Mouse (Mus musculus) hindbrain, postnatal 0 days (tissue): ENCODE results near the gene Aldh1a2. TPM values are rescaled to one million over a fixed set of nuclear protein-coding genes. Genes with fewer than 3 reads are reported as not detected.
A peak's percentile ranks its signal among the peaks of the same experiment; 100 is the strongest.

Source experiments
- ATAC-seq: fragments of 200-750 bp; cut with Nextera tagmentation; 2 replicates; pipeline ENCODE4 v1.8.0; 2017; ENCODE audit warnings: mild to moderate bottlenecking, moderate TSS enrichment, moderate library complexity
- DNase-seq: peaks from one replicate; pipeline ENCODE4 v3.0.0-alpha.2; 2015; ENCODE audit warnings: low spot score
- H3K27ac ChIP-seq: fragments of 300-500 bp; sonication (generic); 2 replicates; pipeline ENCODE4 v1.5.1; 2014; ENCODE audit warnings: mild to moderate bottlenecking
- H3K27me3 ChIP-seq: fragments of 300-500 bp; sonication (generic); 2 replicates; pipeline ENCODE4 v1.6.1; 2014; ENCODE audit warnings: low read length, mixed read lengths; ENCODE audit not compliant: insufficient read depth
- H3K36me3 ChIP-seq: fragments of 300-500 bp; sonication (generic); 2 replicates; pipeline ENCODE4 v1.6.1; 2014; ENCODE audit warnings: low read length, mixed read lengths; ENCODE audit not compliant: insufficient read depth
- H3K4me1 ChIP-seq: fragments of 300-500 bp; sonication (generic); 2 replicates; pipeline ENCODE4 v1.6.1; 2014; ENCODE audit warnings: antibody characterized with exemption, low read length, mixed read lengths; ENCODE audit not compliant: insufficient read depth
- H3K4me2 ChIP-seq: fragments of 300-500 bp; sonication (generic); 2 replicates; pipeline ENCODE4 v1.6.1; 2014; ENCODE audit warnings: low read depth, mild to moderate bottlenecking, low read length, moderate library complexity, mixed read lengths
- H3K4me3 ChIP-seq: fragments of 300-500 bp; sonication (generic); 2 replicates; pipeline ENCODE4 v1.5.1; 2014; ENCODE audit warnings: low read length
- H3K9ac ChIP-seq: fragments of 300-500 bp; sonication (generic); replicated peaks from 2 replicates; pipeline ENCODE4 v1.6.1; 2014; ENCODE audit warnings: mild to moderate bottlenecking, low read length, moderate library complexity, mixed read lengths
- H3K9me3 ChIP-seq: fragments of 300-500 bp; sonication (generic); 2 replicates; pipeline ENCODE4 v1.6.1; 2016; ENCODE audit warnings: low read length, mixed read lengths
- CTCF ChIP-seq: IDR thresholded peaks from 2 replicates; pipeline ENCODE4 v1.5.1; 2016; ENCODE audit warnings: antibody characterized with exemption, control low read depth, low read depth
- WGBS: fragments of 180-500 bp; shearing (Covaris S2); extraction: QIAGEN DNeasy Blood & Tissue Kit; methylation state at CpG from one replicate; pipeline ENCODE4 v1.1.7; 2014; 5-methylcytosine and 5-hydroxymethylcytosine counted together
- polyA plus RNA-seq: library from polyadenylated mRNA; unstranded; fragments of >200 nt; fragmentation: Nextera tagmentation; extraction: Ambion mirVana; gene quantifications from 2 replicates; pipeline ENCODE4 v1.2.1, GENCODE M21; 2015
- total RNA-seq: library from RNA; depleted of rRNA; stranded (reverse); fragments of >200 nt; gene quantifications from 2 replicates; pipeline ENCODE4 v1.2.3, GENCODE M21; 2014

Aldh1a2 gene
- total and polyA plus RNA-seq, 2 experiments from 2014 or later = 20.4 to 31.4 TPM

DNA sequence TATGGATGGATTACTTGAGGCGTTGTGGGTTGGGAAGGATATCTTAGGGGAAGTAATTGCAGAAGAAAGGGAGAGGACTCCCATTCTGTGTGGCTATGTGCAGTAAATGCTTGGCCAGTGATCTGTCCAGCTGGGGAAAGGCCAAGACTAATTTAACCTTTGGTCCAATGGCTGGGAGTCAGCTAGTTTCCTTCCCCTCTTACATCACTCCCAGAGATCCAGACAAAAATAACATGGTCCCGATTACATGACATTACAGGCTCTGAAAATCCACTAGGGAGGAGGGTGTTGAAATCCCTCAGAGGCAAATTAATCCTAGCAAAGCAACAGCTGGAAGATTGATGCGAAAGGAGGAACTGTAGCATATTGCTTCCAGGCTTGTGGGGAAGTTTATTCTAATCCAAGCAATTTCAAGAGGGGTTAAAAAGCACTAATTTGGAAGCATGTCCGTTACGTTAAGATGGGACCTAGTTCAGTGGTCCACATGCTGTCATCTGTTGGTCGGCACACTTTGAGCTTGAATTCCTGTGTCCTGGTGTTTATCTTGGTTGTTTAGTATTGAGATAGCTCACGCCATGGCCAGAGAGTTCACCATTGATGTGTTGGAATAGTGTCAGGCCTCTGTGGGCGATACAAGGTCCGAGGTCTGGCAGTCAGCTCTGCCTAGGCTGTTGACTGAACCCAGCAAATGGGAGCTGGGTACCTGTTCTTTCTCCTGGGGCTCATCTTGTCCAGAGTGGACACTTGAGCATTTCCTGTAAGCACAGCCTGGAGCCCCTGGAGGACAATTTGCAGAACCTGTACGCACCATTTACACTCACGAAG lies 101.7 kb downstream of the Aldh1a2 start:
- Histone ChIP-seq H3K36me3 (no peaks in the 10 kb centered on the region), H3K9ac (no peak overlapping the region), H3K9me3 (no peaks in the 10 kb centered on the region), H3K4me3 (no peak overlapping the region), H3K27me3 (no peaks in the 10 kb centered on the region), H3K4me2 (no peak overlapping the region), H3K4me1 (no peaks in the 10 kb centered on the region), H3K27ac (no peak overlapping the region)
- DNase-seq (no peak), ATAC-seq (no peak)
- TF ChIP-seq CTCF = no peak
- WGBS = 82% methylated on average over 11 of the region's 11 CpGs

GRCm38 (mm10) chr9:71317921-71318241 lies 102.3 kb downstream of the Aldh1a2 start:
- TF ChIP-seq CTCF = no peak
- H3K36me3 ChIP-seq = no peaks in the 10 kb centered on the region

GRCm38 (mm10) chr9:71319776-71320175 lies 104.2 kb downstream of the Aldh1a2 start:
- no peak overlapping the region for H3K4me2 ChIP-seq
- no peak for TF ChIP-seq CTCF
- H3K9ac ChIP-seq = no peak overlapping the region
- DNase-seq = no peak
- no peaks in the 10 kb centered on the region for H3K4me1 ChIP-seq
- no peaks in the 10 kb centered on the region for H3K27me3 ChIP-seq
- ATAC-seq = no peak
- H3K36me3 ChIP-seq = no peaks in the 10 kb centered on the region
- H3K9me3 ChIP-seq = no peaks in the 10 kb centered on the region
- 90% methylated on average over 5 of the region's 5 CpGs for WGBS
- no peak overlapping the region for H3K4me3 ChIP-seq
- H3K27ac ChIP-seq = no peak overlapping the region

More at GRCm38 (mm10) chr9:71317921-71318241, 102.3 kb downstream of the Aldh1a2 start:
- Histone ChIP-seq H3K27me3 (no peaks in the 10 kb centered on the region), H3K4me1 (no peaks in the 10 kb centered on the region), H3K9me3 (no peaks in the 10 kb centered on the region), H3K9ac (no peak overlapping the region), H3K4me2 (no peak overlapping the region), H3K27ac (no peak overlapping the region), H3K4me3 (no peak overlapping the region)
- ATAC-seq = no peak
- no peak for DNase-seq
- 69% methylated on average over 3 of the region's 3 CpGs for WGBS

GRCm38 (mm10) chr9:71320246-71321155 lies 104.9 kb downstream of the Aldh1a2 start:
- Histone ChIP-seq H3K27ac (no peak overlapping the region), H3K9ac (no peak overlapping the region), H3K9me3 (no peaks in the 10 kb centered on the region), H3K4me1 (no peaks in the 10 kb centered on the region), H3K27me3 (no peaks in the 10 kb centered on the region), H3K4me2 (no peak overlapping the region), H3K36me3 (no peaks in the 10 kb centered on the region), H3K4me3 (no peak overlapping the region)
- WGBS = 55% methylated on average over 11 of the region's 11 CpGs
- DNase-seq (peak; percentile 32), ATAC-seq (no peak)
- TF ChIP-seq CTCF = peak; percentile 15

GRCm38 (mm10) chr9:71321436-71321835 lies 105.8 kb downstream of the Aldh1a2 start:
- Histone ChIP-seq H3K4me1 (no peaks in the 10 kb centered on the region), H3K36me3 (no peaks in the 10 kb centered on the region), H3K27me3 (no peaks in the 10 kb centered on the region), H3K4me2 (no peak overlapping the region), H3K27ac (no peak overlapping the region), H3K4me3 (no peak overlapping the region), H3K9ac (no peak overlapping the region), H3K9me3 (no peaks in the 10 kb centered on the region)
- TF ChIP-seq CTCF = no peak
- DNase-seq (no peak), ATAC-seq (no peak)
- WGBS = 74% methylated on average over 7 of the region's 7 CpGs

- no peak overlapping the region for H3K27ac ChIP-seq
- H3K36me3 ChIP-seq = no peaks in the 10 kb centered on the region
- no peaks in the 10 kb centered on the region for H3K9me3 ChIP-seq
- H3K4me1 ChIP-seq = no peaks in the 10 kb centered on the region
- H3K27me3 ChIP-seq = no peaks in the 10 kb centered on the region
- ATAC-seq (no peak), DNase-seq (no peak)
- no peak overlapping the region for H3K4me3 ChIP-seq
- no peak overlapping the region for H3K4me2 ChIP-seq
- no peak for TF ChIP-seq CTCF
- no peak overlapping the region for H3K9ac ChIP-seq
- WGBS = 66% methylated on average over 6 of the region's 6 CpGs
These were observed 106.3 kb downstream of the Aldh1a2 start for GRCm38 (mm10) chr9:71321871-71322270.
